Mouse (Mus musculus): Measurements from ENCODE around the gene Stab2. TPM values are rescaled to one million over a fixed set of nuclear protein-coding genes. Genes with fewer than 3 reads are reported as not detected.

Gene Stab2
- polyA plus RNA-seq, 1 experiment from 2014 or later: 0.26 TPM

GRCm38 (mm10) chr10:86838827-86839226, 169.0 kb downstream of the Stab2 start:
- 92% methylated on average over 6 of the region's 6 CpGs for WGBS
- Histone ChIP-seq H3K4me3 (no peak overlapping the region), H3K9ac (no peak overlapping the region), H3K36me3 (replicated peaks) (0 out of 2 replicates have a peak, but pooled peaks cover 5% of the 10 kb centered on the region), H3K9me3 (no peaks in the 10 kb centered on the region), H3K27ac (no peak overlapping the region), H3K27me3 (replicated peaks) (no peaks in the 10 kb centered on the region), H3K4me1 (no peaks in the 10 kb centered on the region), H3K4me2 (no peak overlapping the region)
- no peak for ATAC-seq (replicated peaks)

DNA sequence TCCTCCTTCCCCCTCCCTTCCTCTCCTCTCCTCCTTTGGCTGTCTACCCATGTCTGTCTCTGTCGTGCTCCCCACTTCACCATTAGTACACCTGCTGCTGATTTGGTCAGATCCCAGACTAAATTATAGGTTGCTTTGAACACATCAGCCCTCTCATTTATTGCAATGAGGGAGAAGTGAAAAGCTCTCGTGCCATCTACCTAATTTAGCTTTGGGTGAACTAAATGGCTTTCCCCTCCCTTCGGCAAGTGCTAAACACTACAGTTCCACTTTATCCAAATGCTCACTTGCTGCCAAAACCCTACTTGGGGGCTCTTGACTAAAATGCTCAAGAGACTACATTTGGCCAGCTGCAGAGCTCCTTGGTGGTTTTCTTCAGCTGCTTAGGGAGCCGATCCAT, 171.0 kb downstream of the Stab2 start:
- no peaks in the 10 kb centered on the region for H3K9me3 ChIP-seq
- H3K27me3 ChIP-seq (replicated peaks): no peaks in the 10 kb centered on the region
- H3K27ac ChIP-seq: no peak overlapping the region
- no peak overlapping the region for H3K9ac ChIP-seq
- no peak overlapping the region for H3K4me2 ChIP-seq
- H3K4me1 ChIP-seq: no peaks in the 10 kb centered on the region
- no peak overlapping the region for H3K4me3 ChIP-seq
- 0 out of 2 replicates have a peak, but pooled peaks cover 6% of the 10 kb centered on the region for H3K36me3 ChIP-seq (replicated peaks)
- 78% methylated on average over 4 of the region's 4 CpGs for WGBS
- ATAC-seq (replicated peaks): no peak

DNA sequence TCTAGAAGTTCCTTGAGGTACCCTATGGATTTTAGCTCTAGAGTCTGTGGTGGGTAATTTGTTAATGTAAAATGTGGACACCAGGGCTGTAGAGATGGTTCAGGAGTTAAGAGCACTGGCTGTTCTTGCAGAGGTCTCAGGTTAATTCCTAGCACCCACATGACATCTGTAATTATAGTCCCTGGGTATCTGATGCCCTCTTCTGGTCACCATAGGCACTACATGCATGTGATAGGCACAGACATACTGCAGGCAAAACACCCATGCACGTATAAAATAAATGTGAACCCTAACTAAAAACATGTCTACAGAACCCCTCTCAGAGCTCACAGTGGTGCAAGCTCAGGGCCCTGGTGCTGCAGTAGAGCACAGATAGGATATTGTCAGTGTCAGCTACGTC, 178.3 kb downstream of the Stab2 start:
- H3K9me3 ChIP-seq: no peaks in the 10 kb centered on the region
- no peaks in the 10 kb centered on the region for H3K27me3 ChIP-seq (replicated peaks)
- no peak overlapping the region for H3K9ac ChIP-seq
- no peak overlapping the region for H3K4me2 ChIP-seq
- no peak overlapping the region for H3K4me3 ChIP-seq
- peaks cover 10% of the 10 kb centered on the region; the same call in 1 of the 2 replicates for H3K36me3 ChIP-seq (replicated peaks)
- ATAC-seq (replicated peaks): no peak
- WGBS: 94% methylated on average over 2 of the region's 2 CpGs
- no peaks in the 10 kb centered on the region for H3K4me1 ChIP-seq
- no peak overlapping the region for H3K27ac ChIP-seq

DNA sequence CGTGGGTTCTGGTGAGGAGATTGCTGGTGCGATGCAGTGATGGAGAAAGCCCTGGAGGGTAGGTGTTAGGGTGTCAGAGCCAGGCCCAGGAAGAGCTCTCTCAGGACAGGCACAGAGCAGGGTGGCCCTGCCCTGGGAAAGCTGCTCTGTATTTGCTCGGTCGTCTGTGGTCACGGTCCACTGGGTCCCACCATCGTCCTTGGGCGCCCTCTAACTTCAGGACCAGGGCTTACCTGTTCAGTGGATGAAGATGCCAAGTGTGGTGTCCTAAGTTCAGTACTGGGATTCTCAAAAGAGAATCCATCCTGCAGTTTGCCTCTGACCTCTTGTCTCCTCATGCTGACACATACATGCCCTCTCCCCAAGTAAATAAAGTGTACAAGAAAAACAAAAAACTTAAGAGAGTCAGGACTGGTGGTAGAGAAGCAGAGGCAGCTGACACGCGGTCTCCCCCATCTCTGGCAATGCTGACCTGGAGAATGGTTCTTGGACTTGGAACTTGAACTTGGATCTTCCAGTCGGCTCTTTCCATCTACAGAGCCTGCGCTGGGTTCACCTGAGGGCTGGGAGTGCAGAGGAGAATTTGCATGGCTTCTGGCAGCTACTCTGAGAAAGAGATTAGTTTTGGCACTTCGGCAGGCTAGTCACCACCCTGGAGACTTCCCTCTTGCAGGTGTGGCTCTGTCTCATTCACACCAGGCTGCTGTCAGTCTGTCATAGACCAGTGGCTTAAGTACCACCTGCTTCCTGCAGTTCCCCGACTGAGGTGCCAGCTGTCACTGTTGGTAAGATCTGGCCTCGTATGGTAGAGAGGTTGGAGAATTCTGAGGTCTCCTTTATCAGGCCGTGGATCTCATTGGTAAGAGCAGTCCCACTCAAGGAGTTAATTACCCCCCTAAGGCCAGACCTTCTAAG, 179.3 kb downstream of the Stab2 start:
- H3K4me3 ChIP-seq: no peak overlapping the region
- no peak overlapping the region for H3K4me2 ChIP-seq
- peaks cover 8% of the 10 kb centered on the region; the same call in 1 of the 2 replicates for H3K36me3 ChIP-seq (replicated peaks)
- no peak overlapping the region for H3K9ac ChIP-seq
- ATAC-seq (replicated peaks): no peak
- no peaks in the 10 kb centered on the region for H3K4me1 ChIP-seq
- WGBS: 85% methylated on average over 15 of the region's 15 CpGs
- H3K9me3 ChIP-seq: no peaks in the 10 kb centered on the region
- H3K27me3 ChIP-seq (replicated peaks): no peaks in the 10 kb centered on the region
- H3K27ac ChIP-seq: no peak overlapping the region

DNA sequence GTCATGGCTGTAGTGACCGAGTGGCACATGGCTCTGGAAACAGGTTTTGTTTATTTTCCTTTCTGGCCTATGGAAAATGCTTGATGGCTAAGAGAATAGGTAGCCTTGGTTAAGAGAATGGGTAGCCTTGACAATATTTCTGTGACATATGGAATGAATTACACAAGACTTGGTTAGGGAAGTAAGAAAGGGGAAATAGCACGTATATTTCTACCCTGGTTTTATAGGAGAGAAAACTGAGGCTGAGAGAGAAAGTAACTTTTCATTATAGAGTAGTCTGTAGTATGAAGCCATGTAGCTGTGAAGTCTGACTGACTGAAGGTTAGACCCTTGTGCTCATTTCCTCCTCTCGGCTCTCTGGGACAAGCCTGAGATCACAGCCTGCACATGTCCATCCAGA, 180.9 kb downstream of the Stab2 start:
- H3K4me1 ChIP-seq: no peaks in the 10 kb centered on the region
- H3K27me3 ChIP-seq (replicated peaks): no peaks in the 10 kb centered on the region
- H3K27ac ChIP-seq: no peak overlapping the region
- no peaks in the 10 kb centered on the region for H3K9me3 ChIP-seq
- no peak for ATAC-seq (replicated peaks)
- no peak overlapping the region for H3K4me3 ChIP-seq
- H3K36me3 ChIP-seq (replicated peaks): peaks cover 12% of the 10 kb centered on the region; the same call in 1 of the 2 replicates
- no peak overlapping the region for H3K4me2 ChIP-seq
- no peak overlapping the region for H3K9ac ChIP-seq
- 83% methylated on average over 3 of the region's 3 CpGs for WGBS

DNA sequence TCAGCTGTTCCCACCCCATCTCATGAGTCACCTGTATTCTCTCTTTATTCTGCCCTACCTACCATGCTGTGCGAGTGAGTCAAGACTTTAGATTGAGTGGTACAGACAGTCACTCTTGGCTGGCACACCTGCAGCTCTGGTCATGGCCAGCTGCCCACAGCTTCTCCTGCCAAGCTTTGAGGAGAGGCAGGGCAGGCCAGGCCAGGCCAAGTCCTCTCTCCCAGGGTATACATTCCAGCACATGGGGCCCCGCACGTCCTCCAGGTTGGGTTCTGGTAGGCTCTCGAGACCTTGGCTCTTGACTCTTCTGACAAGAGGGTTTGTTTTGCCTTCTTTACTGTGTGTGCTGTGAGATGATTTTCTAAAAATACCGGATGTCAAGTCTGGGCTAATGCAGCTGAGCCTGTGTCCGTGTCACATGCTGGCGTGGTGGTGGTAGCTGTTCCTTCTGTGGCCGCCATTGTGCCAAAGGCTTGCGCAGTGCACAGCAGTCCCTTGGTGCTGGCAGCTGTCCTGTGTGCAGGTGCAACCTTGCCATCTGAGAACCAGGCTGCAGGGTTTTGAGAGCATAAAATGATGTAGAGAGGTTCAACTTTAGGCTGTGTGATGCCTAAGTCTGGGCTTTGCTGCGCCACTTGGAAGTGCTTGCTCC, 181.8 kb downstream of the Stab2 start:
- no peak for ATAC-seq (replicated peaks)
- Histone ChIP-seq H3K36me3 (replicated peaks) (peaks cover 9% of the 10 kb centered on the region; the same call in 1 of the 2 replicates), H3K27ac (no peak overlapping the region), H3K4me2 (no peak overlapping the region), H3K9me3 (no peaks in the 10 kb centered on the region), H3K27me3 (replicated peaks) (no peaks in the 10 kb centered on the region), H3K4me1 (no peaks in the 10 kb centered on the region), H3K9ac (no peak overlapping the region), H3K4me3 (no peak overlapping the region)
- WGBS: 92% methylated on average over 10 of the region's 10 CpGs

DNA sequence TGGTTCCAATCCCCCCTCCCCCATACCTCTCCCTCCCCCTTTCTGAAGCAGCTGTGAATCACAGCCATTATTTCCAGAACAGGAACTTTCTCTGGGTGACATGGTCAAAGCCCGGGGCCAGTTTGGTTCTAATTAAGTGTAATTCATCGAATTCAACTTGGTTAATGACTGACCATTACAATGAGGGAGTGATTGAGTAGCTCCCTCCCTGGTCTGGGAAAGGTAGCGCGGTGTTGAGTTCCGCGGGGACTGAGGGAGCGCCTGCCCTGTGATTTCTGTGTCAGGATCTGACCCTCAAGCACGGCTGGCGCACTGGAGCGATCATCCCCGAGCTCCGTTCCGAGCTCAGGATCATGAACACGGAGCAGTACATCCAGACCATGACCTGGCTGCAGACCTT, 183.0 kb downstream of the Stab2 start:
- H3K4me1 ChIP-seq: peaks cover 3% of the 10 kb centered on the region; the same call in 1 of the 2 replicates
- H3K9ac ChIP-seq: no peak overlapping the region
- no peak for ATAC-seq (replicated peaks)
- WGBS: 86% methylated on average over 14 of the region's 14 CpGs
- no peak overlapping the region for H3K27ac ChIP-seq
- no peak overlapping the region for H3K4me3 ChIP-seq
- H3K27me3 ChIP-seq (replicated peaks): no peaks in the 10 kb centered on the region
- no peaks in the 10 kb centered on the region for H3K9me3 ChIP-seq
- no peak overlapping the region for H3K4me2 ChIP-seq
- peaks cover 17% of the 10 kb centered on the region; the same call in 1 of the 2 replicates for H3K36me3 ChIP-seq (replicated peaks)

DNA sequence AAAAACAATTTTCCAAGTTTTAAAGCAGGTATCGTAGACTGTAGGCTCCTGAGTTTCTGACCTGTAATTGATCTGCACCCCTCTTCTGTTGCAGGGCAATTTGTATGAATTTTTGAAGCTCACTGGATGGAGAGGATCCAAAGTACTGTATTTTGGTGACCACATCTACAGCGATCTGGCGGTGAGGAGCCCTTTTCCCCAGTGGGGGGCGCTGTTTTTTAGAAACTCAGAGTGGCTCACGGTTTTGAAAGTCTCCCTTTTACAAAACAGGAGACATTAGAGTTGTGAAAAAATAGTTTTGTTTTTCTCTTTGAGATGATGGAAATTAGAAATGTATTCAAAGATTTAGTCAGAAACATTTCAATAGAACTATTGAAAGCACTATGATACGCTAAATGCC, 183.7 kb downstream of the Stab2 start:
- no peaks in the 10 kb centered on the region for H3K27me3 ChIP-seq (replicated peaks)
- peaks cover 10% of the 10 kb centered on the region for H3K4me1 ChIP-seq
- H3K36me3 ChIP-seq (replicated peaks): peaks cover 17% of the 10 kb centered on the region; the same call in 1 of the 2 replicates
- no peak for ATAC-seq (replicated peaks)
- H3K4me3 ChIP-seq: no peak overlapping the region
- no peak overlapping the region for H3K9ac ChIP-seq
- 83% methylated on average over 6 of the region's 6 CpGs for WGBS
- H3K9me3 ChIP-seq: no peaks in the 10 kb centered on the region
- H3K4me2 ChIP-seq: no peak overlapping the region
- no peak overlapping the region for H3K27ac ChIP-seq

GRCm38 (mm10) chr10:86821014-86821413, 186.8 kb downstream of the Stab2 start:
- H3K9ac ChIP-seq: no peak overlapping the region
- H3K4me2 ChIP-seq: no peak overlapping the region
- no peak overlapping the region for H3K27ac ChIP-seq
- 87% methylated on average over 7 of the region's 7 CpGs for WGBS
- H3K9me3 ChIP-seq: no peaks in the 10 kb centered on the region
- no peaks in the 10 kb centered on the region for H3K27me3 ChIP-seq (replicated peaks)
- ATAC-seq (replicated peaks): no peak
- peaks cover 17% of the 10 kb centered on the region; the same call in 1 of the 2 replicates for H3K36me3 ChIP-seq (replicated peaks)
- H3K4me3 ChIP-seq: no peak overlapping the region
- peaks cover 10% of the 10 kb centered on the region for H3K4me1 ChIP-seq

GRCm38 (mm10) chr10:86819649-86820165, 188.1 kb downstream of the Stab2 start:
- no peak overlapping the region for H3K4me2 ChIP-seq
- H3K27me3 ChIP-seq (replicated peaks): no peaks in the 10 kb centered on the region
- H3K9ac ChIP-seq: no peak overlapping the region
- peak; percentile 86 for ATAC-seq (replicated peaks)
- H3K36me3 ChIP-seq (replicated peaks): 0 out of 2 replicates have a peak, but pooled peaks cover 17% of the 10 kb centered on the region
- 30% methylated on average over 8 of the region's 8 CpGs for WGBS
- H3K4me3 ChIP-seq: no peak overlapping the region
- H3K9me3 ChIP-seq: no peaks in the 10 kb centered on the region
- H3K27ac ChIP-seq: peak overlapping the region; percentile 39; the same call in 1 of the 2 replicates
- H3K4me1 ChIP-seq: peaks cover 10% of the 10 kb centered on the region

DNA sequence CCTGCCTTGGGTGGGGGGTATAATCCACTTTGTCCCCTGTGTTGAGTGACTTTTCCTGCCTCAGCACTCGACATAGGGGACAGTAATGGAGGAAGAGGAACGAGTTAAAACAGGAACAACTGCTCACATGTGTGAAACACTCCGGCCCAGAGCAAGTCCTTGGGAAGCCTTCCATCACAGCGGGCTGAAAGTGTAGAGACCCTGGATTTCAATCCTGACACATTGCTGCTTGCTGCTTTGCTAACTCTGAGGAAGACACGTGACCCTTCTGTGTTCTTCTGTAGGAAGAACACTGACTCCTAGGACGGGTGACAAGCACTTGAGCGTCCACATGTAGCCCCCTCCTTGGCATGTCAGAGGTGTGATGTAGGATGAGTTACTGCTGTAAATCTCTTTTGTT, 192.7 kb downstream of the Stab2 start:
- Histone ChIP-seq H3K36me3 (replicated peaks) (0 out of 2 replicates have a peak, but pooled peaks cover under 1% of the 10 kb centered on the region), H3K27ac (no peak overlapping the region), H3K4me2 (no peak overlapping the region), H3K9me3 (no peaks in the 10 kb centered on the region), H3K4me1 (peaks cover 9% of the 10 kb centered on the region), H3K27me3 (replicated peaks) (no peaks in the 10 kb centered on the region), H3K4me3 (no peak overlapping the region), H3K9ac (no peak overlapping the region)
- ATAC-seq (replicated peaks): no peak
- 88% methylated on average over 7 of the region's 7 CpGs for WGBS
